ENCODE assay signal across 11 mouse cellular contexts in genomic region chr10:24635884-24636283, GRCm38 (mm10). TPM values are rescaled to one million over a fixed set of nuclear protein-coding genes. Genes with fewer than 3 reads are reported as not detected.
DNase-seq lines count a peak whose midpoint lies in the region; ATAC-seq lines count a peak whose summit lies in the region.
"Had no signal": no experiment of that assay in that cellular context is flagged by ENCODE, and none has a peak within 500 bp of the region (broad histone marks: within the 10 kb centered on the region; RNA-seq: fewer than 3 reads in every experiment).

No protein-coding gene starts in this region.

- no peak overlapping the region for H3K4me3 ChIP-seq in hindbrain, embryonic 16.5 days (ENCODE audit: low read length)
- H3K4me3 ChIP-seq: forebrain, embryonic 12.5 days; hindbrain, embryonic 10.5 days; neural tube, embryonic 12.5 days had no signal

- H3K4me2 ChIP-seq in hindbrain, embryonic 16.5 days (ENCODE audit: low read length): no peak overlapping the region
- H3K4me2 ChIP-seq: forebrain, embryonic 12.5 days; neural tube, embryonic 12.5 days had no signal

- no peaks in the 10 kb centered on the region for H3K4me1 ChIP-seq in hindbrain, embryonic 16.5 days (ENCODE audit: control insufficient read depth, insufficient read depth, low read depth, low read length)
- H3K4me1 ChIP-seq: neural tube, embryonic 12.5 days had no signal

- ATAC-seq in granulocyte monocyte progenitor cell, adult 5-6 weeks (replicated peaks; ENCODE audit: poor library complexity, severe bottlenecking): peak; percentile 45
- peak; percentile 42; the same call in 1 of the 2 replicates for ATAC-seq in megakaryocyte-erythroid progenitor cell, adult 5-6 weeks (replicated peaks; ENCODE audit: low FRiP score, low TSS enrichment, poor library complexity, severe bottlenecking)
- no peak for ATAC-seq in hindbrain, embryonic 16.5 days

- DNase-seq in spleen, postnatal 36 days (ENCODE audit: low spot score in 2 of 2): peak; percentile 20 to 24
- DNase-seq in spleen, adult 18-20 months: no peak
- DNase-seq in left cerebral cortex, adult 9 months (ENCODE audit: low spot score in 2 of 2): no peak
- no peak for DNase-seq in left cerebral cortex, adult 11 months (ENCODE audit: low spot score)
- DNase-seq: cerebellum, adult 9-10 months had no signal

- no peak overlapping the region for H3K9ac ChIP-seq in hindbrain, embryonic 16.5 days (ENCODE audit: low read depth, low read length)
- H3K9ac ChIP-seq: forebrain, embryonic 12.5 days; neural tube, embryonic 12.5 days had no signal

- H3K27ac ChIP-seq in hindbrain, embryonic 16.5 days (ENCODE audit: low read depth, low read length): no peak overlapping the region
- H3K27ac ChIP-seq: forebrain, embryonic 12.5 days; hindbrain, embryonic 10.5 days; neural tube, embryonic 12.5 days had no signal

- no peaks in the 10 kb centered on the region for H3K9me3 ChIP-seq in hindbrain, embryonic 16.5 days (ENCODE audit: control insufficient read depth, low read length)
- H3K9me3 ChIP-seq: forebrain, embryonic 12.5 days; hindbrain, embryonic 10.5 days; neural tube, embryonic 12.5 days had no signal

- 94% methylated on average over 10 of the region's 10 CpGs for WGBS in hindbrain, embryonic 16.5 days

- no peaks in the 10 kb centered on the region for H3K27me3 ChIP-seq in hindbrain, embryonic 16.5 days (replicated peaks; ENCODE audit: control insufficient read depth, insufficient read depth, low read length)
- H3K27me3 ChIP-seq: forebrain, embryonic 12.5 days; neural tube, embryonic 12.5 days had no signal

- no peaks in the 10 kb centered on the region for H3K36me3 ChIP-seq in hindbrain, embryonic 16.5 days (ENCODE audit: control insufficient read depth, insufficient read depth, low read length)
- H3K36me3 ChIP-seq: forebrain, embryonic 12.5 days; hindbrain, embryonic 10.5 days; neural tube, embryonic 12.5 days had no signal

RNA-seq across cellular contexts. Expression of gene Ccn2, which starts 40.6 kb away (rescaled TPM):
- total RNA-seq in granulocyte monocyte progenitor cell, adult 5-6 weeks (2014; fragmentation: Nextera tagmentation): not detected in 2 replicates
- total RNA-seq in granulocyte monocyte progenitor cell, adult 5-6 weeks (2017): not detected in 2 replicates
- total RNA-seq in megakaryocyte-erythroid progenitor cell, adult 5-6 weeks (2014; fragmentation: Nextera tagmentation): not detected in 2 replicates
- total RNA-seq in megakaryocyte-erythroid progenitor cell, adult 5-6 weeks (2017): not detected in 2 replicates
- 3.6 and 5.4 TPM in 2 replicates for polyA plus RNA-seq in hindbrain, embryonic 16.5 days (2015; fragmentation: Nextera tagmentation; extraction: Ambion mirVana)

Comparison
In these comparisons a context has a peak if more than half of its experiments do, and no peak if none do; other contexts are left out.
1. DNase-seq: peak in spleen, postnatal 36 days (2 of 2); none in spleen, adult 18-20 months (0 of 2), left cerebral cortex, adult 9 months (0 of 2) and left cerebral cortex, adult 11 months (single experiment).